Mouse (Mus musculus) E14TG2a.4 (cell line): ENCODE results near the gene Kif26b.

Experiments used
- CTCF ChIP-seq: conservative IDR thresholded peaks from 2 replicates; pipeline ENCODE4 v1.5.1; 2014; ENCODE audit warnings: low read length
- NANOG ChIP-seq: IDR thresholded peaks from 2 replicates; pipeline ENCODE4 v1.6.1; 2014; ENCODE audit warnings: borderline replicate concordance, low read length, mixed read lengths
- POU5F1 ChIP-seq: IDR thresholded peaks from 2 replicates; pipeline ENCODE4 v1.6.1; 2014; ENCODE audit warnings: low read length, borderline replicate concordance

DNA sequence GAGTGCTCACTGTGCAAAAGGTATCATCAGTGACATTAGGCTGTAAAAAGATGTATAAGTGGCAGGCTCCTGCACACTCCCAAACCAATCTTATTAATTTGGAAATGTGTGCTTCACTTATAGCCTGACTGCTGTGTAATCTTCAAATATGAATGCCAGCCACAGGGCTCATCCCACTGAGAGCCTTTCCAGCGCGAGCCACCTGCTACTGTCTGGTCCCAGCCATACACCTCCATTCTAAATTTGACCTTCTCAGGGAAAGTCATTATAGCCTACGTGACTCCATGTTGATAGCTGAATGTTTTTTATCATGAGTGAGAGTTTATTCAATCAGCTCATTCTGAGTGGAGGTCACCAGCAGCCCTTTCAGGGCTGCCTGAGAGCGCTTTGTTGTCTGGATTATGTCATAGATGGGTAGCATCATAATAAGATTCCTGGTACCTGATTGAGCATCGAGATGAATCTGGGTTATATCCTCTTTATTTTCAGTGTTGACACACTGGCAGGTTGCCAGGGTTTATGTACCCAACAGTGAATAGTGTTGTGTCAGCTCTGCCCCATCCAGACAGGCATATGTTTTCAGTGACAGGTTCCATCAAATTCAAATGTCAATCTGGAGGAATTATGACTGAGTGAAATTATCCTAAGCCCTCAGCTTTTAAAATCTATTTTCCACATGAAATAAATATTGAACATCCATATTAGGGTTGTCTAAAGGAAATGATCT, 319.6 kb downstream of the Kif26b start:
- TF ChIP-seq CTCF (no peak), NANOG (no peak), POU5F1 (no peak)
